Mouse (Mus musculus) lung, embryonic 14.5 days (tissue): ENCODE data around the gene Eif2b5. TPM values are rescaled to one million over a fixed set of nuclear protein-coding genes. Genes with fewer than 3 reads are reported as not detected.
A peak's percentile ranks its signal among the peaks of the same experiment; 100 is the strongest.

Source experiments
- ATAC-seq: fragments of 200-750 bp; cut with Nextera tagmentation; 2 replicates; pipeline ENCODE4 v1.8.0; 2017; ENCODE audit warnings: mild to moderate bottlenecking, moderate TSS enrichment, moderate library complexity; ENCODE audit not compliant: insufficient read depth
- DNase-seq: peaks from one replicate; pipeline ENCODE4 v3.0.0-alpha.2; 2015
- H3K27ac ChIP-seq: fragments of 300-500 bp; sonication (generic); 2 replicates; pipeline ENCODE4 v1.5.1; 2014; ENCODE audit warnings: low read depth, mild to moderate bottlenecking, moderate library complexity
- H3K27me3 ChIP-seq: fragments of 300-500 bp; sonication (generic); 2 replicates; pipeline ENCODE4 v1.6.1; 2014; ENCODE audit warnings: low read length, control low read depth; ENCODE audit not compliant: insufficient read depth
- H3K36me3 ChIP-seq: fragments of 300-500 bp; sonication (generic); 2 replicates; pipeline ENCODE4 v1.6.1; 2014; ENCODE audit warnings: control low read depth; ENCODE audit not compliant: insufficient read depth
- H3K4me1 ChIP-seq: fragments of 300-500 bp; sonication (generic); 2 replicates; pipeline ENCODE4 v1.6.1; 2014; ENCODE audit warnings: antibody characterized with exemption, control low read depth; ENCODE audit not compliant: insufficient read depth
- H3K4me2 ChIP-seq: fragments of 300-500 bp; sonication (generic); 2 replicates; pipeline ENCODE4 v1.6.1; 2014; ENCODE audit warnings: mild to moderate bottlenecking
- H3K4me3 ChIP-seq: fragments of 300-500 bp; sonication (generic); 2 replicates; pipeline ENCODE4 v1.5.1; 2014; ENCODE audit warnings: low read depth, low read length
- H3K9ac ChIP-seq: fragments of 300-500 bp; sonication (generic); 2 replicates; pipeline ENCODE4 v1.6.1; 2014
- H3K9me3 ChIP-seq: fragments of 300-500 bp; sonication (generic); 2 replicates; pipeline ENCODE4 v1.6.1; 2016; ENCODE audit warnings: low read depth, low read length, control low read depth
- CTCF ChIP-seq: IDR thresholded peaks from 2 replicates; pipeline ENCODE4 v1.5.1; 2016; ENCODE audit warnings: antibody characterized with exemption, low read depth
- WGBS: fragments of 180-500 bp; shearing (Covaris S2); extraction: QIAGEN DNeasy Blood & Tissue Kit; methylation state at CpG from one replicate; pipeline ENCODE4 v1.1.7; 2014; 5-methylcytosine and 5-hydroxymethylcytosine counted together
- polyA plus RNA-seq: library from polyadenylated mRNA; unstranded; fragments of >200 nt; fragmentation: Nextera tagmentation; extraction: Ambion mirVana; gene quantifications from 2 replicates; pipeline ENCODE4 v1.2.1, GENCODE M21; 2014

Eif2b5 gene
- polyA plus RNA-seq, 1 experiment from 2014 or later: 112 TPM

- 42% methylated on average over 9 of the region's 9 CpGs for WGBS
- no peak for TF ChIP-seq CTCF
- Histone ChIP-seq H3K36me3 (peaks cover 59% of the 10 kb centered on the region), H3K4me2 (peak overlapping the region; percentile 89), H3K4me1 (peaks cover 3% of the 10 kb centered on the region; the same call in 1 of the 2 replicates), H3K9me3 (no peaks in the 10 kb centered on the region), H3K4me3 (peak overlapping the region; percentile 82), H3K9ac (peak overlapping the region; percentile 84), H3K27ac (no peak overlapping the region), H3K27me3 (no peaks in the 10 kb centered on the region)
- DNase-seq: no peak
- ATAC-seq: no peak
These were observed 50.5 kb downstream of the Eif2b5 start for GRCm38 (mm10) chr16:20549161-20549560.

GRCm38 (mm10) chr16:20551691-20552090, 53.1 kb downstream of the Eif2b5 start:
- 94% methylated on average over 5 of the region's 5 CpGs for WGBS
- ATAC-seq: no peak

GRCm38 (mm10) chr16:20552594-20552993, 54.0 kb downstream of the Eif2b5 start:
- no peaks in the 10 kb centered on the region for H3K27me3 ChIP-seq
- no peak for TF ChIP-seq CTCF
- DNase-seq (no peak), ATAC-seq (no peak)
- H3K9ac ChIP-seq: no peak overlapping the region
- H3K4me3 ChIP-seq: no peak overlapping the region
- 88% methylated on average over 1 of the region's 1 CpGs for WGBS
- no peaks in the 10 kb centered on the region for H3K9me3 ChIP-seq
- H3K4me2 ChIP-seq: no peak overlapping the region
- peaks cover 3% of the 10 kb centered on the region; the same call in 1 of the 2 replicates for H3K4me1 ChIP-seq
- H3K36me3 ChIP-seq: peaks cover 63% of the 10 kb centered on the region
- no peak overlapping the region for H3K27ac ChIP-seq

More at GRCm38 (mm10) chr16:20551691-20552090, 53.1 kb downstream of the Eif2b5 start:
- no peak overlapping the region for H3K4me2 ChIP-seq
- H3K4me1 ChIP-seq: peaks cover 3% of the 10 kb centered on the region; the same call in 1 of the 2 replicates
- DNase-seq: no peak
- no peak overlapping the region for H3K4me3 ChIP-seq
- no peak for TF ChIP-seq CTCF
- H3K9ac ChIP-seq: no peak overlapping the region
- no peaks in the 10 kb centered on the region for H3K9me3 ChIP-seq
- no peak overlapping the region for H3K27ac ChIP-seq
- no peaks in the 10 kb centered on the region for H3K27me3 ChIP-seq
- H3K36me3 ChIP-seq: peaks cover 58% of the 10 kb centered on the region

GRCm38 (mm10) chr16:20555000-20555399, 56.4 kb downstream of the Eif2b5 start:
- no peak for DNase-seq
- H3K4me2 ChIP-seq: no peak overlapping the region
- TF ChIP-seq CTCF: no peak
- 84% methylated on average over 6 of the region's 6 CpGs for WGBS
- H3K36me3 ChIP-seq: peaks cover 85% of the 10 kb centered on the region
- no peak overlapping the region for H3K27ac ChIP-seq
- no peak overlapping the region for H3K9ac ChIP-seq
- H3K9me3 ChIP-seq: no peaks in the 10 kb centered on the region
- ATAC-seq: no peak
- H3K4me3 ChIP-seq: no peak overlapping the region
- no peaks in the 10 kb centered on the region for H3K27me3 ChIP-seq
- H3K4me1 ChIP-seq: no peaks in the 10 kb centered on the region

DNA sequence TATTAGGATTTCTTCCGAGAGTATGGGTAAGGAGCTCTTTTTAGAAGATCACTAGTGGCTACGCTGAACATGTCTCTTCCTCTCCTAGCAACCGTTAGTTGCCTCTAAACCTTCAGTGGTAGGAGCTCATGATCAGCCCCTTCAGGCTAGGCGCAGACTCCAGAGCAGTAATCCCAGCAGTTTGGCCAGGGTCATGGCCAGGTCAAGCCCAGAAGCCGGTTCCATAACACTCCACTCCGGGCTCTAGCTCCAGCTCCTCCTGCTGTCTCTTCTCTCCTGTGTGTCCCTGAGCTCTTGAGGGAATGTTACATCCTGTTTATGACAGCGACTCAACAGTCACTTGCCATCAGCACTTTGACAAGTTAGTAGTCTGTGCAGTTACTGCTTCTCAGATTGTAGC, 58.8 kb downstream of the Eif2b5 start:
- no peaks in the 10 kb centered on the region for H3K9me3 ChIP-seq
- DNase-seq (no peak), ATAC-seq (no peak)
- no peak overlapping the region for H3K4me3 ChIP-seq
- no peaks in the 10 kb centered on the region for H3K4me1 ChIP-seq
- no peak for TF ChIP-seq CTCF
- H3K9ac ChIP-seq: no peak overlapping the region
- WGBS: 66% methylated on average over 7 of the region's 7 CpGs
- H3K27ac ChIP-seq: no peak overlapping the region
- H3K36me3 ChIP-seq: peaks cover 87% of the 10 kb centered on the region
- no peak overlapping the region for H3K4me2 ChIP-seq
- H3K27me3 ChIP-seq: no peaks in the 10 kb centered on the region

Other genes with a start within 250 kb of the Eif2b5 start
- 91.2 and 92.1 TPM in 2 replicates for gene Parl, start 196.4 kb upstream of the Eif2b5 start, polyA plus RNA-seq
- gene Cyp2ab1, start 173.4 kb upstream of the Eif2b5 start, polyA plus RNA-seq: not detected in 2 replicates
- gene Abcc5, start 72.4 kb upstream of the Eif2b5 start, polyA plus RNA-seq: 60.2 and 63.0 TPM in 2 replicates
- gene Dvl3, start 18.2 kb downstream of the Eif2b5 start, polyA plus RNA-seq: 24.6 and 25.2 TPM in 2 replicates
- gene Ap2m1, start 36.7 kb downstream of the Eif2b5 start, polyA plus RNA-seq: 641 and 646 TPM in 2 replicates
- 51.1 and 53.9 TPM in 2 replicates for gene Abcf3, start 49.8 kb downstream of the Eif2b5 start, polyA plus RNA-seq
- gene Vwa5b2, start 90.7 kb downstream of the Eif2b5 start, polyA plus RNA-seq: 0.53 and 0.89 TPM in 2 replicates
- 31.5 and 34.6 TPM in 2 replicates for gene Eef1akmt4, start 112.8 kb downstream of the Eif2b5 start, polyA plus RNA-seq
- not detected in 2 replicates for gene Gm49333, start 112.8 kb downstream of the Eif2b5 start, polyA plus RNA-seq
- gene Alg3, start 112.9 kb downstream of the Eif2b5 start, polyA plus RNA-seq: 44.1 and 48.9 TPM in 2 replicates
- gene Camk2n2, start 122.5 kb downstream of the Eif2b5 start, polyA plus RNA-seq: 0.72 and 1.3 TPM in 2 replicates
- 2.8 and 2.9 TPM in 2 replicates for gene Ece2, start 131.0 kb downstream of the Eif2b5 start, polyA plus RNA-seq
- 345 and 352 TPM in 2 replicates for gene Psmd2, start 152.8 kb downstream of the Eif2b5 start, polyA plus RNA-seq
- gene Eif4g1, start 169.5 kb downstream of the Eif2b5 start, polyA plus RNA-seq: 176 and 191 TPM in 2 replicates
- gene Fam131a, start 194.4 kb downstream of the Eif2b5 start, polyA plus RNA-seq: 3.4 TPM in 2 replicates
- gene Polr2h, start 218.8 kb downstream of the Eif2b5 start, polyA plus RNA-seq: 101 and 114 TPM in 2 replicates
- gene Clcn2, start 218.9 kb downstream of the Eif2b5 start, polyA plus RNA-seq: 7.5 and 10.1 TPM in 2 replicates
- 3.4 and 4.8 TPM in 2 replicates for gene Chrd, start 234.3 kb downstream of the Eif2b5 start, polyA plus RNA-seq
- gene Thpo, start 235.7 kb downstream of the Eif2b5 start, polyA plus RNA-seq: 0.76 and 1.1 TPM in 2 replicates